ENCODE assay signal across 8 mouse cellular contexts in genomic region chr15:103178137-103178536, GRCm38 (mm10). TPM values are rescaled to one million over a fixed set of nuclear protein-coding genes. Genes with fewer than 3 reads are reported as not detected.
DNase-seq lines count a peak whose midpoint lies in the region; ATAC-seq and TF ChIP-seq lines count a peak whose summit lies in the region.

No protein-coding gene starts in this region.

- no peaks in the 10 kb centered on the region for H3K36me3 ChIP-seq in C2C12 (ENCODE audit: control insufficient read depth, insufficient read depth)
- H3K36me3 ChIP-seq in testis, adult 2 months (ENCODE audit: control insufficient read depth, insufficient read depth, low read length) = no peaks in the 10 kb centered on the region

- H3K27me3 ChIP-seq in C2C12 (ENCODE audit: control insufficient read depth, insufficient read depth, insufficient read length) = no peaks in the 10 kb centered on the region
- no peaks in the 10 kb centered on the region; the same call in 1 of the 2 replicates for H3K27me3 ChIP-seq in testis, adult 2 months (ENCODE audit: control insufficient read depth, insufficient read depth, low read length)

- no peaks in the 10 kb centered on the region for H3K79me3 ChIP-seq in C2C12 (ENCODE audit: low read depth)

- H3K79me2 ChIP-seq in C2C12 (ENCODE audit: control insufficient read depth, insufficient read depth) = no peaks in the 10 kb centered on the region

- H3K4me1 ChIP-seq in testis, adult 2 months (ENCODE audit: control insufficient read depth, insufficient read depth, low read length) = peaks cover 13% of the 10 kb centered on the region

- H3ac ChIP-seq in C2C12 (ENCODE audit: control insufficient read depth, insufficient read length, low read depth) = no peak overlapping the region

- TF ChIP-seq CTCF in C2C12 (IDR thresholded peaks at IDR 0.05; ENCODE audit: control insufficient read depth, insufficient read depth, insufficient read length) = peak; percentile 93
- peak; percentile 83 for TF ChIP-seq CTCF in testis, adult 2 months (IDR thresholded peaks at IDR 0.05; ENCODE audit: control insufficient read depth, insufficient read depth, insufficient replicate concordance, low read depth, low read length)

- no peak for TF ChIP-seq POLR2A in testis, adult 2 months (IDR thresholded peaks at IDR 0.05; ENCODE audit: control insufficient read depth, low read depth, low read length)

- DNase-seq in gastrocnemius, postnatal 10 days = peak; percentile 63
- DNase-seq in gastrocnemius, postnatal 25 days = no peak
- DNase-seq in liver = peak; percentile 28
- no peak for DNase-seq in cerebellum, adult 9-11 months

- no peak overlapping the region for H3K4me3 ChIP-seq in C2C12 (ENCODE audit: insufficient read depth, poor library complexity, severe bottlenecking)
- no peak overlapping the region for H3K4me3 ChIP-seq in testis, adult 2 months (ENCODE audit: control insufficient read depth, low read depth, low read length)

- ATAC-seq in common myeloid progenitor, adult 5-6 weeks (replicated peaks; ENCODE audit: low read depth, poor library complexity, severe bottlenecking) = peak; percentile 52
- no peak for ATAC-seq in monocyte, adult 5-6 weeks (replicated peaks; ENCODE audit: insufficient number of reproducible peaks, low FRiP score, low TSS enrichment, poor library complexity, severe bottlenecking)

- H3K27ac ChIP-seq in testis, adult 2 months (ENCODE audit: control insufficient read depth, insufficient read depth, low read depth, low read length) = no peak overlapping the region

TF ChIP-seq in C2C12, 6 proteins besides CTCF, POLR2A, EP300 and RAD21:
- TF ChIP-seq MAX (IDR thresholded peaks at IDR 0.05) = no peak
- no peak for TF ChIP-seq USF1 (IDR thresholded peaks at IDR 0.05; ENCODE audit: low read depth)
- TF ChIP-seq MYOG (IDR thresholded peaks at IDR 0.05; ENCODE audit: control insufficient read depth, extremely low read depth, insufficient read length) = no peak
- no peak for TF ChIP-seq MYOD1 (IDR thresholded peaks at IDR 0.05; ENCODE audit: control insufficient read depth, insufficient read length, low read depth)

RNA-seq across cellular contexts. Expression of gene Smug1, which starts 11.2 kb away (rescaled TPM):
- total RNA-seq in gastrocnemius, postnatal 10 days (2021) = 10 to 100 TPM; 10.5 to 12.2 TPM
- 10 to 100 TPM in 1 of 2 experiments, 1 to 10 TPM in 1; 9.4 to 11.7 TPM for total RNA-seq in gastrocnemius, postnatal 25 days (2021)
- polyA plus RNA-seq in C2C12 (2012; fragmentation: generic; extraction: Trizol) = 15.7 TPM
- total RNA-seq in common myeloid progenitor, adult 5-6 weeks (2017) = 4.2 and 4.9 TPM in 2 replicates
- 3.4 and 3.8 TPM in 2 replicates for polyA plus RNA-seq in testis, adult 2 months (2012; rRNA removed)
- total RNA-seq in monocyte, adult 5-6 weeks (2017) = 3.2 to 7.1 TPM (median 5.3 TPM) in 3 replicates

Comparison
In these comparisons a context has a peak if more than half of its experiments do, and no peak if none do; other contexts are left out.
1. DNase-seq: peak in gastrocnemius, postnatal 10 days (single experiment) and liver (single experiment); none in gastrocnemius, postnatal 25 days (single experiment) and cerebellum, adult 9-11 months (single experiment).